Mouse (Mus musculus) kidney, embryonic 14.5 days (tissue): ENCODE measurements around the gene Gm27029. TPM values are rescaled to one million over a fixed set of nuclear protein-coding genes. Genes with fewer than 3 reads are reported as not detected.
"Not testable (repeated sequence)": the region's sequence is repeated elsewhere in the genome, so short reads cannot be mapped to it uniquely, and the experiment has no call there.

Experiments used
- ATAC-seq: fragments of 200-750 bp; cut with Nextera tagmentation; 2 replicates; pipeline ENCODE4 v1.8.0; 2017; ENCODE audit warnings: moderate number of reproducible peaks, mild to moderate bottlenecking, moderate TSS enrichment, moderate library complexity; ENCODE audit not compliant: low FRiP score, low TSS enrichment
- H3K27ac ChIP-seq: fragments of 300-500 bp; sonication (generic); 2 replicates; pipeline ENCODE4 v1.5.1; 2014; ENCODE audit warnings: low read depth, mild to moderate bottlenecking, low read length, moderate library complexity, mixed read lengths
- H3K27me3 ChIP-seq: fragments of 300-500 bp; sonication (generic); 2 replicates; pipeline ENCODE4 v1.6.1; 2014; ENCODE audit warnings: mild to moderate bottlenecking, low read length; ENCODE audit not compliant: control insufficient read depth, insufficient read depth
- H3K36me3 ChIP-seq: fragments of 300-500 bp; sonication (generic); 2 replicates; pipeline ENCODE4 v1.6.1; 2014; ENCODE audit warnings: low read length, mixed read lengths; ENCODE audit not compliant: control insufficient read depth, insufficient read depth
- H3K4me1 ChIP-seq: fragments of 300-500 bp; sonication (generic); 2 replicates; pipeline ENCODE4 v1.6.1; 2014; ENCODE audit warnings: low read length, mixed read lengths; ENCODE audit not compliant: control insufficient read depth, insufficient read depth
- H3K4me2 ChIP-seq: fragments of 300-500 bp; sonication (generic); replicated peaks from 2 replicates; pipeline ENCODE4 v1.6.1; 2014; ENCODE audit warnings: low read depth, mild to moderate bottlenecking, low read length
- H3K4me3 ChIP-seq: fragments of 300-500 bp; sonication (generic); 2 replicates; pipeline ENCODE4 v1.5.1; 2014; ENCODE audit warnings: mild to moderate bottlenecking, low read length
- H3K9ac ChIP-seq: fragments of 300-500 bp; sonication (generic); 2 replicates; pipeline ENCODE4 v1.6.1; 2014; ENCODE audit warnings: low read depth, mild to moderate bottlenecking, low read length, moderate library complexity
- H3K9me3 ChIP-seq: fragments of 300-500 bp; sonication (generic); 2 replicates; pipeline ENCODE4 v1.6.1; 2016; ENCODE audit warnings: low read length; ENCODE audit not compliant: control insufficient read depth
- WGBS: fragments of 180-500 bp; shearing (Covaris S2); extraction: QIAGEN DNeasy Blood & Tissue Kit; methylation state at CpG from one replicate; pipeline ENCODE4 v1.1.7; 2014; 5-methylcytosine and 5-hydroxymethylcytosine counted together
- polyA plus RNA-seq: library from polyadenylated mRNA; unstranded; fragments of >200 nt; fragmentation: Nextera tagmentation; extraction: Ambion mirVana; gene quantifications from 2 replicates; pipeline ENCODE4 v1.2.1, GENCODE M21; 2014

Gm27029 gene
- polyA plus RNA-seq, 1 experiment from 2014 or later: 11.5 TPM

GRCm38 (mm10) chr11:101441450-101442126 is 17.0 kb upstream of the Gm27029 start:
- Histone ChIP-seq H3K36me3 (peaks cover 27% of the 10 kb centered on the region), H3K4me3 (peak overlapping the region; percentile 17; the same call in 1 of the 2 replicates)
- not testable (repeated sequence) for H3K4me2 ChIP-seq, H3K27me3 ChIP-seq, ATAC-seq, H3K9me3 ChIP-seq, H3K4me1 ChIP-seq, H3K27ac ChIP-seq, H3K9ac ChIP-seq
- WGBS: 38% methylated on average over 14 of the region's 15 CpGs

GRCm38 (mm10) chr11:101438006-101438405 is 13.4 kb upstream of the Gm27029 start:
- H3K9ac ChIP-seq, H3K4me3 ChIP-seq, H3K4me2 ChIP-seq, H3K9me3 ChIP-seq, H3K27me3 ChIP-seq, ATAC-seq, H3K27ac ChIP-seq, H3K4me1 ChIP-seq: not testable (repeated sequence)
- peaks cover 23% of the 10 kb centered on the region for H3K36me3 ChIP-seq
- 50% methylated on average over 3 of the region's 3 CpGs for WGBS

GRCm38 (mm10) chr11:101436916-101437315 is 12.3 kb upstream of the Gm27029 start:
- Histone ChIP-seq H3K9ac (no peak overlapping the region), H3K27me3 (no peaks in the 10 kb centered on the region), H3K4me2 (no peak overlapping the region), H3K4me3 (no peak overlapping the region), H3K36me3 (peaks cover 30% of the 10 kb centered on the region), H3K4me1 (no peaks in the 10 kb centered on the region), H3K9me3 (no peaks in the 10 kb centered on the region), H3K27ac (no peak overlapping the region)
- no peak for ATAC-seq
- WGBS: 85% methylated on average over 4 of the region's 4 CpGs

- H3K9ac ChIP-seq: no peak overlapping the region
- no peak for ATAC-seq
- H3K4me1 ChIP-seq: no peaks in the 10 kb centered on the region
- no peak overlapping the region for H3K4me2 ChIP-seq
- peaks cover 41% of the 10 kb centered on the region for H3K36me3 ChIP-seq
- H3K27ac ChIP-seq: no peak overlapping the region
- no peak overlapping the region for H3K4me3 ChIP-seq
- H3K27me3 ChIP-seq: no peaks in the 10 kb centered on the region
- H3K9me3 ChIP-seq: no peaks in the 10 kb centered on the region
- 86% methylated on average over 4 of the region's 4 CpGs for WGBS
Measured at GRCm38 (mm10) chr11:101435831-101436230, 11.2 kb upstream of the Gm27029 start.

- H3K9ac ChIP-seq: no peak overlapping the region
- no peak overlapping the region for H3K4me3 ChIP-seq
- no peaks in the 10 kb centered on the region for H3K4me1 ChIP-seq
- H3K27me3 ChIP-seq: no peaks in the 10 kb centered on the region
- H3K27ac ChIP-seq: no peak overlapping the region
- no peak for ATAC-seq
- 92% methylated on average over 13 of the region's 13 CpGs for WGBS
- H3K36me3 ChIP-seq: peaks cover 55% of the 10 kb centered on the region
- no peak overlapping the region for H3K4me2 ChIP-seq
- H3K9me3 ChIP-seq: no peaks in the 10 kb centered on the region
Measured at GRCm38 (mm10) chr11:101433396-101433795, 8.8 kb upstream of the Gm27029 start.

- Histone ChIP-seq H3K36me3 (peaks cover 55% of the 10 kb centered on the region), H3K27me3 (no peaks in the 10 kb centered on the region), H3K9me3 (no peaks in the 10 kb centered on the region), H3K9ac (no peak overlapping the region), H3K4me3 (no peak overlapping the region), H3K27ac (no peak overlapping the region), H3K4me1 (peaks cover 7% of the 10 kb centered on the region), H3K4me2 (no peak overlapping the region)
- ATAC-seq: no peak
- 91% methylated on average over 9 of the region's 9 CpGs for WGBS
Measured at GRCm38 (mm10) chr11:101431327-101431726, 6.7 kb upstream of the Gm27029 start.

GRCm38 (mm10) chr11:101426165-101426564 is 1.6 kb upstream of the Gm27029 start:
- H3K9ac ChIP-seq: peak overlapping the region; percentile 82
- no peak for ATAC-seq
- peaks cover 18% of the 10 kb centered on the region for H3K36me3 ChIP-seq
- H3K4me2 ChIP-seq: peak overlapping the region; percentile 78
- no peaks in the 10 kb centered on the region for H3K27me3 ChIP-seq
- 63% methylated on average over 8 of the region's 8 CpGs for WGBS
- peaks cover 19% of the 10 kb centered on the region for H3K4me1 ChIP-seq
- H3K9me3 ChIP-seq: no peaks in the 10 kb centered on the region
- H3K27ac ChIP-seq: no peak overlapping the region
- peak overlapping the region; percentile 95 for H3K4me3 ChIP-seq

- under 1% methylated on average over 69 of the region's 81 CpGs for WGBS
- Histone ChIP-seq H3K9me3 (no peaks in the 10 kb centered on the region), H3K9ac (peak within 1 kb of the TSS; percentile 82), H3K27me3 (no peaks in the 10 kb centered on the region), H3K4me3 (peak within 1 kb of the TSS; percentile 95), H3K4me2 (peak within 1 kb of the TSS; percentile 78), H3K4me1 (peaks cover 19% of the 10 kb centered on the region), H3K27ac (peak within 1 kb of the TSS; percentile 80), H3K36me3 (peaks cover 8% of the 10 kb centered on the region)
- ATAC-seq: peak; percentile 93
Measured at GRCm38 (mm10) chr11:101424925-101425813, 573 bp upstream of the Gm27029 start, which contains the start of the genes Rundc1 and Ptges3l. Gene Rundc1 (plus strand): TSS chr11:101425085. Gene Ptges3l (minus strand): TSS chr11:101425333.

GRCm38 (mm10) chr11:101420148-101420547 is 4.4 kb downstream of the Gm27029 start:
- WGBS: 91% methylated on average over 5 of the region's 5 CpGs
- no peak overlapping the region for H3K4me2 ChIP-seq

More at GRCm38 (mm10) chr11:101420148-101420547, 4.4 kb downstream of the Gm27029 start:
- Histone ChIP-seq H3K36me3 (no peaks in the 10 kb centered on the region), H3K4me3 (no peak overlapping the region), H3K9ac (no peak overlapping the region), H3K4me1 (peaks cover 12% of the 10 kb centered on the region), H3K9me3 (no peaks in the 10 kb centered on the region), H3K27me3 (no peaks in the 10 kb centered on the region), H3K27ac (no peak overlapping the region)
- no peak for ATAC-seq
